Mouse (Mus musculus) retina, embryonic 14.5 days (tissue): ENCODE results near the gene Cd177.
"Not testable (repeated sequence)": the region's sequence is repeated elsewhere in the genome, so short reads cannot be mapped to it uniquely, and the experiment has no call there.

ENCODE experiments used
- DNase-seq: peaks from one replicate; pipeline ENCODE4 v3.0.0-alpha.2; 2015; ENCODE audit warnings: low spot score

Cd177 gene

GRCm38 (mm10) chr7:24760211-24760610 lies at the start of gene Cd177:
Gene Cd177 (minus strand): TSS chr7:24760311.
- no peak for DNase-seq

- no peak for DNase-seq
Observed at GRCm38 (mm10) chr7:24809041-24809440, 48.9 kb upstream of the Cd177 start.

GRCm38 (mm10) chr7:24804826-24805225 lies 44.7 kb upstream of the Cd177 start:
- no peak for DNase-seq

- DNase-seq, result no peak
Observed at GRCm38 (mm10) chr7:24802149-24802767, 42.1 kb upstream of the Cd177 start.

- no peak for DNase-seq
Observed at GRCm38 (mm10) chr7:24797918-24798317, 37.8 kb upstream of the Cd177 start.

- not testable (repeated sequence) for DNase-seq
Observed at GRCm38 (mm10) chr7:24776918-24777317, 16.8 kb upstream of the Cd177 start, which contains the start of gene Ceacam10. Gene Ceacam10 (plus strand): TSS chr7:24777206.

GRCm38 (mm10) chr7:24776145-24776544 lies 16.0 kb upstream of the Cd177 start:
- no peak for DNase-seq

- DNase-seq, result no peak
Observed at GRCm38 (mm10) chr7:24773942-24774535, 13.9 kb upstream of the Cd177 start.

- DNase-seq, result no peak
Observed at GRCm38 (mm10) chr7:24771361-24771760, 11.2 kb upstream of the Cd177 start.

GRCm38 (mm10) chr7:24762574-24762973 lies 2.5 kb upstream of the Cd177 start:
- DNase-seq, result no peak

GRCm38 (mm10) chr7:24761161-24761560 lies 1.1 kb upstream of the Cd177 start:
- no peak for DNase-seq

- DNase-seq, result no peak
Observed at GRCm38 (mm10) chr7:24758520-24758919, 1.6 kb downstream of the Cd177 start.

GRCm38 (mm10) chr7:24753476-24753875 lies 6.6 kb downstream of the Cd177 start:
- no peak for DNase-seq

- DNase-seq, result no peak
Observed at GRCm38 (mm10) chr7:24751610-24752009, 8.5 kb downstream of the Cd177 start.

- DNase-seq, result no peak
Observed at GRCm38 (mm10) chr7:24750695-24751094, 9.4 kb downstream of the Cd177 start.

GRCm38 (mm10) chr7:24735970-24736670 lies 24.0 kb downstream of the Cd177 start:
- peak; percentile 79 for DNase-seq

GRCm38 (mm10) chr7:24726808-24727207 lies 33.3 kb downstream of the Cd177 start, which contains the start of gene Gm4763:
Gene Gm4763 (minus strand): TSS chr7:24726908.
- DNase-seq, result not testable (repeated sequence)

- DNase-seq, result no peak
Observed at GRCm38 (mm10) chr7:24715039-24715438, 45.1 kb downstream of the Cd177 start.

GRCm38 (mm10) chr7:24708832-24709292 lies 51.2 kb downstream of the Cd177 start, which contains the start of gene BC049730:
Gene BC049730 (plus strand): TSS chr7:24709242.
- DNase-seq, result no peak

GRCm38 (mm10) chr7:24702841-24703240 lies 57.3 kb downstream of the Cd177 start:
- not testable (repeated sequence) for DNase-seq

- not testable (repeated sequence) for DNase-seq
Observed at GRCm38 (mm10) chr7:24697891-24698290, 62.2 kb downstream of the Cd177 start.
